Mouse (Mus musculus): ENCODE measurements at regions not wholly inside any gene's neighbourhood (a gene's known extent, or its start where the extent isn't known, plus 50 kb on each side); places are given as distances from the start of the nearest gene placed in this dataset.

GRCm38 (mm10) chr3:65455597-65456284 lies 63.3 kb upstream of the Ssr3 start:
- TF ChIP-seq POLR2A (IDR thresholded peaks at IDR 0.05; ENCODE audit: low read depth, low read length) (no peak), CTCF (conservative IDR thresholded peaks at IDR 0.05; ENCODE audit: insufficient read depth, insufficient read length, low read depth, low read length) (no peak)

Measured in kidney, adult 2 months (tissue).